Mouse (Mus musculus) ES-CJ7 (cell line): ENCODE data around the gene Olfr370.

Source experiments
- DNase-seq: peaks from one replicate; pipeline ENCODE4 v3.0.0; 2011; ENCODE audit warnings: low read depth, low spot score

Olfr370 gene

GRCm38 (mm10) chr8:83575561-83576515, 40.3 kb downstream of the Olfr370 start:
- no peak for DNase-seq

GRCm38 (mm10) chr8:83576516-83576895, 40.9 kb downstream of the Olfr370 start:
- DNase-seq, result no peak

DNA sequence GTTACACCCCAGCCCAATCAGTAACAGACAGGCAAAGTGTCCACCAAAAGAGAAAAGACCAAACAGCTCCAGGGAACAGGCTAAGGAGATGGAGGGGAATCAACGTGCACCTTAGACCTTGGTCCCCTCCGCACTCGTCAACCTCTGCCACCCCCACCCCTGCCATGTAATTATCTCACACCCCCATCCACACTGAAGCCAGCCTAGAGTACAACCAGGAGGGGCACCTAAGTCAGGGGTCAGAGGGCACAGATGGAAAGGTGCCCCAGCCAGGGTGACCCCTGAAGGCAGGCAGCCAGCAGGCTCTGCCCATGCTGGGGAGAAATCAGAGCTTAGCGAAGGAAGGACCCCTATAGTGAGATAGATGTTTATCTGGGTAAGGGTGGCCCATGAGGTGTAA, 41.3 kb downstream of the Olfr370 start:
- no peak for DNase-seq

DNA sequence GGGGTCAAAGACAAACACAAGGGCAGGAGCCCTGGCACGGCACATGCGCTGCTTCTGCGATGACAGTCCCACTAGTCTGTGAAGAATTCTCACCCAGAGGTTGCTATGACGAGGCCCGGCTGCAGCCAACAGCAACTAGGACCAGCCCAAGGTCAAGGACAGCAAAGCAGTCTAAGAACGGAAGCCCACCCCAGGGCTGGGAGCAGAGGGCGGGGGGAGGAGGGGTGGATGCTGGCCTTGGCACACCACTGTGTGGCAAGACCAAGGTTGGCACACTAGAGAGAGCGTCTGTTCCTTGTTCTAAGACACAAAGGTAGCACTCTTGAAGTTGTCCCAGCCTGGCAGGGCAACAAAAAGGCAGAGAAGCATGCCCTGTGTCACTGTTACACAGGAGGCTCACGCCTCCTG, 41.8 kb downstream of the Olfr370 start:
- DNase-seq, result peak; percentile 54

DNA sequence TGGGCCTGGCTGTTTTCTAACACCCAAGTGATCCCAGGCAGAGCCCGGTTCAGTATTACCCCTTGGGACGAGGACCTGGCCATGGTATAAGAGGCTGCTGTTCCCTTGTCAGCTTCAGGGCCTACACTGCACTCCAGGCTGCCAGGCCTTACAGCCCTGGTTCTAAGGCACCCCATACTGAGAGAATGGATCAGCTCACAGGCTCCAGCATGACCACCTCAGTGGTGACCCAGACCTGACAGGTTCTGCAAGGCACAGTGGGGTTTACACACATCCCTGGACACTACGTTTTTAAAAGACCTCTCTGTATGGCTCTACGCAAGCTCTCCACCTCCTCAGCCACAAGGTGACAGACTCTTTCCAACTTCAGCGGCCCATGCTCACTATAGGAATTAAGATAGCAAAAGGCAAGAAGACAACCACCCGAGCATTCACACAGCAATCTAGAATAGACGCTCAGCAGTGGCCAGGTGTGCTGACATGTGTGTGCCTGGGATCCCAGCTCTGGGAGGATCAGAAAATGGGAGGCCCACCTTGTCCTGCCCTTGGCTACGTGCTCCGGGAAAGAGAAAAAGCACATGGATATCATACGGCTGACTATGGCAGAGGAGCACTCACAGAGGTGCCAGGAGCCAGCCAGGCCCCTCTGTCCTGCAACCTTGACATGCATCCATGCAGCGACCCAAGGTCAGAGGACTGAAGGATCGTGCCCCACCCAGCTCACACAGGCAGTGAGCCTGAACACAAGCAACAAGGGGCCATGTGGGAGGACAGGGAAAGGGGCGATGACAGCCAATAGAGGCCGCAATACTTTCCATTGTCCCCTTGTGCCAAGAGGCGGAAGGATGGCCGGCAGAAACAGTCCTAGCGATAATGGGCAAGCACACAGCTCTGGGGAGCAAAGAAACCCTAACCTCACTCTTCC, 42.8 kb downstream of the Olfr370 start:
- no peak for DNase-seq

DNA sequence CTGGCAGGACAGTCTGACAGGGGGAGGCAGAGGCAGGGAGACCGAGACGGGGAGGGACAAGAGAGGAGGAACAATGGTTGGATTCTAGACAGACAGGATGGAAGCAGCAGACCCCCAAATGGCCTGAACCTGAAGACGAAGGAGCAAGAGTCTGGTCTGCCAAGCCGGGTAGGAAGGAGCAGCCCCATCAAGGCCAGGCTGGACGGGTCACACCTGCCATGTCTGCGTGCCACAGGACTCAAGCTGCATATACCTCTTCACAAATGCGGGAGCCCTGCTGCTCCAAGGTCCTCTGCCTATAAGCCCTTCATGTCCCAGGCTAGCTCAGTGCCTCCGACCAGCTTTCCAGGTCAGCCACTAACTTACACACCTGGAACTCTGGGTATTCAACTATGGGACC, 44.1 kb downstream of the Olfr370 start:
- no peak for DNase-seq

DNA sequence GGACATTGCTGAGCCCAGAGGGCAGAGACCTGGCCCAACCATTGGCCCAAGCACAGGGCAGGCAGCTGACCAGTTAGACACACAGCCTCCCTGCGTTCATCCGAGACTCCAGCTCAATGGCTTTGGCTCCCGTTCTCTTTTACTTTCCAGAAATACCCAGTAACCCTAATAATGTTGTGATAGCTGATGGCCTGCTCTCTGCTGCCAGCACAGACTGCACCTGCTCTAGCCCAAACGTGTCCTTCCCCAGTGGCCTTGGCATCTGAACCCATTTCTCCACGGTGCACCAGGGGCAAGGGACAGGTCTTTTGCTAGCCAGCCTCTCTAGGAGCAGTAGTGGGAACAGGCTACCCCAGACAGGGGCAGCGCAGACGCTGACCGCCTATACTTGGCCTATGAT, 45.2 kb downstream of the Olfr370 start:
- no peak for DNase-seq

DNA sequence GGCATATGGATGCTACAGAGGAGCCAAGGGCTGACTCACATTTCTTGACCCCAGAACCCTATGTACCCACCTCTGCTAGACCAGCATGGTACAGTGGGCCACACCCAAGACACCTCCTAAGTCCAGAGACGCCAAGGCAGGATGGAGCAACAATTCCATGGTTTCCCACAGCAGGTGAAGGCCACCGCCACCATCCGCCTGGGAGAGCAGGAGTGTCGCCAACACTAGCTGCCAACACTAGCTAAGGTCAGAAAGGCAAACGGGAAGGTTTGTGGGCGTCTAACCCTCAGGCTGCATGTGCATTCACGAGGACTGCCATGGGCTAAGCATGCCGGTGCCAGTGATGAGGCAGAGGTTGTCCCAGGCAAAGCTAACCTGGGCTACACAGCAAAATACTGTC, 46.6 kb downstream of the Olfr370 start:
- DNase-seq, result no peak

GRCm38 (mm10) chr8:83583236-83583635, 47.7 kb downstream of the Olfr370 start:
- no peak for DNase-seq

DNA sequence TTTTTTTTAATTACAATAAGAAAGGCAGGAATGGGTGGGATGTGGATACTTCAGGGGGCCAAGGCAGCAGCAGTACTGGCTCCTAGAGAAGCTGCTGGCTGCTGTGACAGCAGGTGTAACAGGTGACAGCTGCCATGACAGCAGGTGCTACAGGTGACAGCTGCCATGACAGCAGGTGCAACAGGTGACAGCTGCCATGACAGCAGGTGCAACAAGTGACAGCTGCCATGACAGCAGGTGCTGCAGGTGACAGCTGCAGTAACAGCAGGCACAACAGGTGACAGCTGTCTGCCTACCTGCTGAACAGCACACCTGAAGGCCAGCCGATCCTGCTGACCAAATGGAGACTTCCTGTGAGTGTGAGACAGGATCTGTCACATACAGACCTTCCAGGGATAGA, 49.2 kb downstream of the Olfr370 start:
- DNase-seq, result no peak

- no peak for DNase-seq
These were observed 49.8 kb downstream of the Olfr370 start for GRCm38 (mm10) chr8:83585333-83585732.

DNA sequence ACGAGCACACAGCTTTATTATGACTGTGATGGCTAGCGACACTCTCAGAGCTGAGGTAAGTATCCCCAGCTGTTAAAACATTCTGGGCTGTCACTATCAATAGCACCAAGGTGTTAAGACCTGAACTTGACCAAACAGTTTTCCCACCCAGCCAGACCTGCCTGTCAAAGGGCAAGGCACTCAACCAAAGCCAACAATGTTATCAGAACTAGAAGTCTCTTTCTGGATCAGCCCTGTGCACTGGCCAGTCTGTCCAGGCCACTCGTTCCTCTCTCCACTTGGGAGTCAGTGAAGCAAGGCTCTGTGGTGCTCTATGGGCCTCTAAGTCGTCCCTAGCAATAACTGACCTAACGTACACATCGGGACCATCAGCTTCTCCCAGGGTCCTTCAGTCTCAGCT, 52.1 kb downstream of the Olfr370 start:
- no peak for DNase-seq

GRCm38 (mm10) chr8:83588886-83589285, 53.3 kb downstream of the Olfr370 start:
- DNase-seq, result no peak

- peak; percentile 70 for DNase-seq
These were observed 55.0 kb downstream of the Olfr370 start for GRCm38 (mm10) chr8:83590488-83591023.

GRCm38 (mm10) chr8:83592682-83593081, 57.1 kb downstream of the Olfr370 start:
- DNase-seq, result no peak

DNA sequence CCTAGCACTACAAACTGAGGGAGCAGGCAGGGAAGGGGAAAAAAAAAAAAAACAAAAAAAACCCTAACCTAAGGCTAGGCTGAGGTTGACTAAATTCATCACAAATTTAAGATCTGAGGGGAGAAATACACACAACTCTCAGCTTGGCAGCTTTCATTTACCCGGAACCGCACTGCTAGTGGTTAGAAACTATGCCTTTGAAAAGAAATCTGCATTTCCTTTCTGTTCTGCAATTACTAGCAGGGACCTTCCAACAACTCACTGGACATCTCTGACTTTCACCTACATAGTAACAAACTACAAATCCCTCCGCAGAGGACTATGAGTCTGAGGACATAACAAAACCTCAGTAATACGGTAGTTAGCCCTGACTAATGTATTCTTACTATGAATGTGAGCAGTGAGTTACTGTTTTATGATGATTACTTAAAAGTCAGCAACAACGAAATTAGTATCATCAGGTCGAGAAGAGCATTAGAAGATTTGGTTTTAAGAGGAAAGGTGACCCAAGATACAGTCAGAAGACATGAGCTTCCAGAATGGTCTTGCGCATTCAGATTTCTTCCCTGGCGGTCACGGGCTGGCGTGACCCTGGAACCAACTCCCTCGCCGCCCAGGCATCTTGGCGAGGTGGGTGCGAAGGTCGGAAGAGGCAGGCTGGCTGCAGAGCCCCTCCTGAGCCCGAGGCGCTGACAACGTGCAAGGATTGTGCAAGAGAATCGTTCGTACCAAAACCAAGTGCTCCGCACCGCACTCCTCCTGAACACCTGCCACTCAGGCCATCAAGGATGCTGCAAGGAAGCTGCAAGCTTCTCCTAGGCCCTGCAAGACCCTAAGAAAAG, 58.0 kb downstream of the Olfr370 start:
- DNase-seq, result no peak

DNA sequence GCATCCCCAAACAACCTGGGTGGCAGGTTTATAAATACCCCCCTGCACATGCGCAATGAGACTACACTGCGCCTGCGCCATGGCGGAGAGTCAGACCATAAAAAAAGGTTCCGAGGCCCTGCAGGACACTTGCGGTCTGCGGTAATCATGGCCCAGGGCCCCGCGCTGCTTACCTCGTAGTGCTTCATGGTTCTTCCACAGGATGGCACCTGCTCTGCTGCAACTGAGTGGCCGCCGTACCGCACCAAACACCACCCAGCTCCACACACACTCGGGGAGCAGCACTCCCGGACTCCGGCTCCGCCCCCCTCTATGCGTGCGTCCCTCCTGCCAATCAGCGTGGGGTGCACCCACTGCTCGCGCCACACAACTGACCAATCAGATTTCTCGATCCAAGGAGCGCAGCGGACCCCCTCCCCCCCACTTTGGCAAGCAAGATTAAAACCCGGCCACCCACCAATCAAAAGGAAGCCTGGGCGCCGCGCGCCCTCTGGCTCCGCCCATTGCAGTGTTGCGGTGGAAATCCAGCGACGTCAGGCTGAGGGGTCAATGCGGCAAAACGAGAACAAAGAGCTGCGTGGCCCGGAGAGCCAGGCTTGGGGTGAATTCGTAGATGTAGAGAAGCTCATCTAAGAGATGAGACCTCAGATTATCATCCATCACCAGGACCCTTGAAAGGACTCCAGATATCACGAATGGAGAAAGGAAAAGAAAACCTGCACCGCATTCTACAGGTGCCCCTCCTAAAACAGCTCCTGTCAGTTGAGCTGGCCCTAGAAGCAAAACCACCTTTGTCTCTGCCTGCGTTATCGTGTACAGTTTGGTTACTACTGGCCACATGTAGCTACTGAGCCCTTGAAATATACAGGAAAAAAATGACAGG, 58.8 kb downstream of the Olfr370 start:
- DNase-seq, result peak; percentile 99
